Mouse (Mus musculus) cerebellum, adult (tissue): ENCODE results near the gene Dnajc28.

Experiments
- ATAC-seq: cut with Nextera tagmentation; 2 replicates; pipeline ENCODE4 v1.9.2; 2017; ENCODE audit warnings: mild to moderate bottlenecking, moderate library complexity, mixed read lengths; ENCODE audit not compliant: insufficient number of reproducible peaks, low FRiP score, low TSS enrichment

The Dnajc28 gene

GRCm38 (mm10) chr16:91633641-91634040 is 14.8 kb upstream of the Dnajc28 start:
- ATAC-seq = no peak

- ATAC-seq = no peak
Measured at GRCm38 (mm10) chr16:91632940-91633339, 14.1 kb upstream of the Dnajc28 start.

- no peak for ATAC-seq
Measured at GRCm38 (mm10) chr16:91632439-91632838, 13.6 kb upstream of the Dnajc28 start.

- no peak for ATAC-seq
Measured at GRCm38 (mm10) chr16:91630584-91630983, 11.8 kb upstream of the Dnajc28 start.

GRCm38 (mm10) chr16:91629749-91630148 is 10.9 kb upstream of the Dnajc28 start:
- ATAC-seq = no peak

- ATAC-seq = no peak
Measured at GRCm38 (mm10) chr16:91628673-91629072, 9.8 kb upstream of the Dnajc28 start.

- no peak for ATAC-seq
Measured at GRCm38 (mm10) chr16:91627831-91628230, 9.0 kb upstream of the Dnajc28 start.

GRCm38 (mm10) chr16:91623074-91623473 is 4.2 kb upstream of the Dnajc28 start:
- ATAC-seq = no peak

GRCm38 (mm10) chr16:91620991-91621390 is 2.2 kb upstream of the Dnajc28 start:
- ATAC-seq = no peak

- ATAC-seq = no peak
Measured at GRCm38 (mm10) chr16:91620185-91620584, 1.4 kb upstream of the Dnajc28 start.

GRCm38 (mm10) chr16:91614552-91614951 is 4.3 kb downstream of the Dnajc28 start:
- ATAC-seq = no peak

GRCm38 (mm10) chr16:91612525-91612924 is 6.3 kb downstream of the Dnajc28 start:
- no peak for ATAC-seq

GRCm38 (mm10) chr16:91611248-91611647 is 7.6 kb downstream of the Dnajc28 start:
- ATAC-seq = no peak

GRCm38 (mm10) chr16:91609501-91610245 is 9.2 kb downstream of the Dnajc28 start:
- no peak for ATAC-seq

GRCm38 (mm10) chr16:91606958-91607357 is 11.9 kb downstream of the Dnajc28 start:
- no peak for ATAC-seq

- ATAC-seq = no peak
Measured at GRCm38 (mm10) chr16:91605156-91605555, 13.7 kb downstream of the Dnajc28 start.

- no peak for ATAC-seq
Measured at GRCm38 (mm10) chr16:91601693-91602092, 17.1 kb downstream of the Dnajc28 start.

- ATAC-seq = no peak
Measured at GRCm38 (mm10) chr16:91601081-91601480, 17.7 kb downstream of the Dnajc28 start.

GRCm38 (mm10) chr16:91599242-91599641 is 19.6 kb downstream of the Dnajc28 start:
- no peak for ATAC-seq

GRCm38 (mm10) chr16:91597672-91598010 is 21.2 kb downstream of the Dnajc28 start, which contains the start of gene Tmem50b:
TSS of gene Tmem50b (minus strand) at chr16:91597800.
- ATAC-seq = peak; percentile 88

GRCm38 (mm10) chr16:91596779-91597671 is 21.8 kb downstream of the Dnajc28 start:
- peak; percentile 37; the same call in 1 of the 2 replicates for ATAC-seq
